Mouse (Mus musculus) urinary bladder, adult 2 months (tissue): ENCODE measurements around the gene Cyp17a1. TPM values are rescaled to one million over a fixed set of nuclear protein-coding genes. Genes with fewer than 3 reads are reported as not detected.

ENCODE experiments used
- DNase-seq: peaks from one replicate; pipeline ENCODE4 v3.0.0; 2022; ENCODE audit warnings: low spot score
- polyA plus RNA-seq: library from polyadenylated mRNA; depleted of rRNA; stranded (reverse); fragments of >200 nt; gene quantifications from 2 replicates; pipeline ENCODE4 v1.2.3, GENCODE M21; 2012

Gene Cyp17a1
- polyA plus RNA-seq, 1 experiment = not detected

DNA sequence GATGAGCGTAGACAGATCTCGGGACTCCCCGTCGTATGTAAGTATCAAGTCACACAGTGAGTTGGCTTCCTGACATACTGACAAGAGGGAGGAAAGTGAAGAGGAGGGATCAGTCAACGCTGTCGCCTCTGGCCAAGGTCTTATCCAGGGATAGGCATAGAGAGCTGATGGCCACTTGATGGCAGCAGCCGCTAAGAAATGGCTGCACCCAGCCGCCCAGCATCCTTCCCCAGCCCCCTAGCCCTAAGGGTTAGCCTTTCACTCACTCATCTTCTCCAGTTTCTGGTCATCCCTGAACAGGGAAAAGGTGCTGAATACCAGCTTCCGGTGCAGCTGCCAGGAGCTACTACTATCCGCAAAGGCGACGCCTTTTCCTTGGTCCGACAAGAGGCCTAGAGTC, 2.3 kb downstream of the Cyp17a1 start:
- peak; percentile 45 for DNase-seq

DNA sequence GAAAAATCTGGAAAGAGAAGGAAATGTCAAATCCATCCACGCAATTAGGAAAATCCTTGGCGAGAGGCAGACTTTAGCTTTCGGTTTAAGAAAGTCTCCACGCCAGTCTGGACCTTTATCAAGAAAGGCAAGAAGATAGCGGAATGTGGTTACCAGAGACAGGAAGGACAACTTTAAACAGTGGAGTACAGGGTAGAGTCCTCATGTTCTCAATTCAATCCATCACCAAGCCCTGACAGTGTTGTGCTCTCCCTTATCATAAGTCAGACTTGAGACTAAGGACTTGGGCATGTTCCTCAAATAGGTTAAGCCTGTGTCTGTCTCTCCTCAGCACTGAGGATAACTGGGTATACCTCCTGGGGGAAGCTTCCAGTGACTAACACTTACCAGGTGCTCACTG, 3.2 kb downstream of the Cyp17a1 start:
- no peak for DNase-seq

DNA sequence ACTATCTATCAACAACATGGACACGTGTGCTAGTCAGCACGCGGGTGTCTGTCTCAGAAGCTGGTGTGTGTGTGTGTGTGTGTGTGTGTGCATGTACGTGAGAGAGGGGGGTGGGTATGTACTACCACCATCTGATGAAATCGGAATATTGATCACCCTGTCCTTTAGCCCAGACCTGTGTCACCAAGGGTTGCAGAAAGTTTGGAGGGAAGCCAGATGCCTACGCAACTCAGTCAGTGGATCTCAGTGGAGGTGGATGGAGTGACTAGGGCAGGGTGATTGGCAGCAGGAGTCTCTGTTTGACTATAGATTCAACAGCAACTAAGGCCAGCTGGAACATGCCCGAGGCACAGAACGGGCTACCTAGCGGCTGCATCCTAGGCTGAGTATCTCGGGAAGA, 4.7 kb downstream of the Cyp17a1 start:
- DNase-seq = no peak

DNA sequence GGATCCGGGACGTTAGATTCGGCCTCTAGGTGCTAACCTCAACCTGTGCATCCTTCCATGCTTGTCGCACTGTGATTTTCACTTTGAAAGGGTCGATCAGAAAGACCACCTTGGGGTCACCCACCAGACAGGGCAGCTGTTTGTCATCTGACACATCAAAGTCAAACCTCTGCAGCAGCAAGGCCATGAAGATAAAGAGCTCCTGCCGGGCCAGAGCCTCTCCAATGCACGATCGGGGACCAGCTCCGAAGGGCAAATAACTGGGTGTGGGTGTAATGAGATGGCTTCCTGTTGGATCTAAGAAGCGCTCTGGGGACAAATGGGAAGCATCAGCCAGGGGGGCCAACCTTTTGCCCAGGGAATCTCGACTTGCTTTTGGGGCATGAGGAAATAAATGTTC, 5.7 kb downstream of the Cyp17a1 start:
- no peak for DNase-seq

DNA sequence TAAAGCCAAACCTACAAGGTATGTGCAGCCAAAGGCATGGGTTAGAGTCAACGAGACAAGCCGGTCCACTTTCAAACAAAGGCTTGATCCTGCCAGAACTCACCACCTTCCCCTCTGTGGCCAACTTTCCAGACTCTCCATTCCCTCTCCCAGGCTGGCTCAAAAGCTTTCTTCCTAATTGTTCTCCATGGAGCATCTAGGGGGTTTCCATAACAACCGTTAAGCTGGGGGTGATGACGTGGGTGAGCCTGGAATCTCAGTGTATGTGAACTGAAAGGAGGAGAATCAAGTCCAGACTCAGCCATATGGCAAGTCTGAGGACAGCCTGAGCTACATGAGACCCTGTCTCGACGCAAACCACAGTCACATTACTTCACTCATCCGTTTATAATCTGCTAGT, 7.5 kb downstream of the Cyp17a1 start:
- no peak for DNase-seq

DNA sequence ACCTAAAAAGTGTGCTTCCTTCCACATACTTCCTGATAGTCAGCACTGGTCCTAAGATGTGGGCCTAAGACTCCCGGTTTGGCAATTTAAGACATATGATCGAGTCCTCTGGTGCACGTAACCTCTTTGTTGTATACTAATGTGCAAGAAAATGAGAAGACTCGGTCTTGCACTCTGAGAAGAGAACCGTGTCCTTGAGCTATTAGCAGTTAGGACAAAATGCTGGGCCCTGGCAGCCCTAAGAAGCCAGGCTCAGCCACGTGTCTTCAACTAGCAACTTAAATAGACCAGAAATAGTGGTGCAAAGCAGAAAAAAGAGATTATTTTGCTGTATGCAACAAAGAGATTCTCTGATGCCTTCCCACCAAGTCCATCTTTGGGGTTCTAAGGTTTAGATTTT, 10.2 kb downstream of the Cyp17a1 start:
- no peak for DNase-seq

DNA sequence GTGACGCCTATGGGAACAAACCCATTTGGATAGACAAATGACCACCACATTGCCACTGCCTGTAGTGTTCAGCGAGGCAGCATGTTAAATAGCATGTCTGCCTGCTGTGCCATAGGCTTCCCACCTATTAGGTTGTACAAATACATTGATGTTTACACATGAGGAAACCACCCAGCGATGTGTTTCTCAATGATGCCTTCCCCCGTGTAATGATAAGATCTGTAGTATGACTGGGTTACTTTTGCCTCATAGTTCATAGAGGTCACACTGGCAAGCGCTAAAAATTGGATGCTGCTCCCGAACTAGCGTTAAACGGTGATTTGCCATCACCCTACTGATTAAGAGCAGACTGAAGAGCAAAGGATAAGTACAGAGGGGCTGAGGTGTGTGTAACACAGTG, 10.8 kb downstream of the Cyp17a1 start:
- DNase-seq = no peak

DNA sequence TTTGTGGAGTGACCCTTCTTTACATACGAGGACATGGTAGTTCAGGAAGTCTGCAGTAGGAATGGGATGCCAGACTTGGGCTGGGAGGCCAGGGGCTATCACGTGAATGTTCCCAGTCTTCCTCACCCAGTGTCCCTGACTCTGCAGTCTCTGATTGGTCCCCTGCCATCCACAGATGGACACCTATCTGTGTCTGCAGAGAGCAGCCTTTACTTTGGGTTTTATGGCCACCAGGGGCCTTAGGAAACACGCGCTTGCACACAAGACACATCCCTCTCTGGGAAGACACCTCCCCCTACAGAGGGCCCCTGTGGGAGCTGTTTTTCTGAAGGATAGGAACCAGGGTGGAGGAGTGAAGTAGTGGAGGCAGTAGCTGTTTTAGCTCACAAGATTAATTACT, 11.5 kb downstream of the Cyp17a1 start:
- no peak for DNase-seq

DNA sequence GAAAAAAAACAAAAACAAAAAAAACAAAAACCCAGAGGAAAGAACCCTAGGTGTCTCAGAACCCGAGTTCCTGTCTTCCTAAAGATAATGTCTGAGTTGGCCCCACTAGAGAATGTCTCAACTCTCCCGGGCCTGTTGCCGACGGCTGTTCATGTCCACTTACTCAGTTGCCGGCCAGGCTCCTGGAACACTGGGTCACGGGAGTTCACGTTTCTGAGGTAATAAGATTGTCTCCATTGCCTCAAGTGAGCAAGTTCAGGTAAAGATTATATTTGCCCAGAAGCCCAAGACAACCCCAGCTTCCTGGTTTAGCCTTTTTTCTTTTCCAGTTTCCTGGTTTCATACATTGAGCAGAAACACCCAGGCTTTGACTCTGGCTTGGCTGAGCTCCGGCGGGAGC, 14.1 kb downstream of the Cyp17a1 start:
- no peak for DNase-seq

DNA sequence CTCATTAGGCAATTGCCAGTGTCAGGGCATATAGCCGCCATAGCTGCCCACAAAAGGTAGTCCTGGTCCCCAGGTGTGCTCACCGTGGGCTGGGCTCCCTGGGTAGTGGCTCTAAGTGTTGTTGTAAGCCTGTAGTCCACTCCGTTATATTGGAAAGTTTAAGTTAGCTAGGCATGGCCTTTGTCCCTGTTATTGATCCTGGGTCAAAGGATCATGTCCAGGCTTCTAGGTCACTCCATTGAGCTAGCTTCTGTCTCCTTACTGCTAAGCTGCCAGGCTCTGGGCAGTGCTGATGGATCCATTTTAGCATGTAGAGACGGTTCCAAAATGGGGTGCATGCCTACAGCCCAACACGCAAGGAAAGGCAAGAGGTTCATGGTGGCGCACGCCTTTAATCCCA, 14.6 kb downstream of the Cyp17a1 start:
- DNase-seq = no peak

DNA sequence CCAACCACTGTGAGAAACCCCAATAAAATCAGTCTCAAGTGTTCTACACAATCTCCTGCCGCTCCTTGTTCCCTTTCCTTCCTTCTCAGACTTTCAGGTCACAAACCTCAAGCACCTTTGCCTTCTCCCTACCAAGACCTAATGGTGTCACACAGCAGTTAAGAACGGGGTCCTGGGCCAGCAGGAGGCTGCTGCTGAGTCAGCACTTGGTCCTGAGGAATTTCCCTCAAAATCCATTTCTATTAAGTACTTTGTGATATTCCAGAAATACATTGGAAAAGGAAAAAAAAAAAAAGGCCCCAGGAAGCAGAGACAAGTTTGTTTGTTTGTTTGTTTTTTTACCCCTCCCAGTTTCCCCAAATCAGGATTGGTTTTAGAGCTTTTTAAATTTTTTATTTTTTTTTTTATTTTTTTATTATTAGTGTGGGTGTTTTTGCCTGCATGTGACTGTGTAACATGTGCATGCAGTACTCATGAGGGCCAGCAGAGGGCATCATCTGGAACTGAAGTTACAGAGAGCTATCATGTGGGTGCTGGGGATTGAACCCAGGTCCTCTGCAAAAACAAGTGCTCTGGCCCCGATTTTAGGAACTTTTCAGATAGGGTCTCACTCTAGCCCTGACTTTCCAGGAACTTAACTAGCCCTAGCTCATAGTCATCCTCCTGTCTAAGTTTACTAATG, 15.5 kb downstream of the Cyp17a1 start:
- no peak for DNase-seq

DNA sequence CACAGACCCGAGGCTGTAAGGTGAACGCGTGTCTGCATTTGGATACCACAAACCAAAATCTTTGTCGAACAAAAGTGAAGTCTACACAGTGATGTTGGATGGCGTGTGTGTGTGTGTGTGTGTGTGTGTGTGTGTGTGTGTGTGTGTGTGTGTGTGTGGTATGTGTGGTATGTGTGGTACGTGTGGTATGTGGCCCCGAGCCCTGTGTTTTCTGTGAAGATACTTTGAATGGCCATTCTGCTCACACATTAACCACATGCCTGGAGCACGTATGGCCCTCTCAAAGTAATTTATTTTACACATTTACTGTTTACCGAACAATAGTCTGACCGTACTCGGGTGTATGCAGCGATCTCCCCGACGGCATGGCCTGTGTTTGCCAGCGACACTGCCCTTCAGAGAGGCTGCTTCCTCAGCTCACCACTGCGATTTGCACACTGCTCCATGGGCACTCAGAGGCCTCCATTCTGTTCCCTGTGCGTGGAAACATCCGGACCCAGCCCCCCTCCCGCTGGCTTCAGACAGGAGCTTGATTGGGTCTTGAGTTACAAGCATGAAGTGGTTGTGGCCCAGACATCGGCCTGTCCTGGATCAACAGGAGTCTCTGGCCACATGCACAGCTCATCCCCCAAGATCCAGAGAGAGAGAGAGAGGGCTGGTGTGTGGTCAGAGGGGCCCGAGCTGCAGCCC, 16.7 kb downstream of the Cyp17a1 start:
- no peak for DNase-seq

DNA sequence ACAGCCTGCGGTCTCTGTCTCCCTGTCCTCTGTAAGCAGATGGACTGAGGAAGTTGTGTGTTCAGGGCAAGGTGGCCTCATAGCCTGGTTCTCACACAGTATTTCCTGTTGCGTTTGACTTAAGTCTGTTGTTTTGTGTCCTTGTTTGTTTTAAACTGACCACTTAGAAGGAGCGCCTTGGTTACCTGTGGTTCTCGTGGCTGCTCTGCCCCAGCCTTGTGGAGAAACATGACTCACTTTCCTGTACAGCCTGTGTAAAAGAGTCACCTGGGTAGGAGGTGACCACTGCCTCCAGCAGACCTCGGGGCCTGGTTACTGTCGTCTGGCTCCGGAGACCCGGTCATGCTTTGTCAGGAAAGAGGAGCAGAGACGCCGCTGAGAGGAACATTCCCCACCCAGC, 17.3 kb downstream of the Cyp17a1 start:
- DNase-seq = no peak

DNA sequence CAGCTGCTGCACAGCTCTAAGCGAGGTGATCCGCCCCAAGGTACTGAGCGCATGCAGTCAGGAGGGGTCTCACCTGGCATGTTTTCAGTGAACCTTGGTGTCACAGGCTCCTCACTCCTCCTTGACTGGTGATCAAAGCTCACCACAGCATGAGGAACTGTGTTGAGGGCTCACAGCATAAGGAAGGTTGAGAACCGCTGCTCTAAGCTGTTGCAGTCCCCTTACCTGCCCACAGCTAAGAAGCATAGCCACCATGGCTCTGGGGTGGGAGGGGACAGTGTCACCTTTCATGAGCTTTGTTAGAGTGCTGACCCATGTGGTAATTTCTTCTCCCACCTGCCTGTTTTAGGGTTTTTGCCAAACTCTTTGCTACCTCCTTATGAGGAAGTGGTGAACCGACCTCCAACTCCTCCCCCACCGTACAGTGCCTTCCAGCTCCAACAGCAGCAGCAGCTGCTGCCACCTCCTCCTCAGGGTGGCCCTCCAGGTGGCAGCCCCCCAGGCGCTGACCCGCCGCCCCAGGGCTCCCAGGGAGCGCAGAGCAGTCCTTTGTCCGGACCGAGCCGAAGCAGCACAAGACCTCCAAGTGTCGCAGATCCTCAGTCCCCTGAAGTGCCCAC, 19.2 kb downstream of the Cyp17a1 start:
- no peak for DNase-seq

DNA sequence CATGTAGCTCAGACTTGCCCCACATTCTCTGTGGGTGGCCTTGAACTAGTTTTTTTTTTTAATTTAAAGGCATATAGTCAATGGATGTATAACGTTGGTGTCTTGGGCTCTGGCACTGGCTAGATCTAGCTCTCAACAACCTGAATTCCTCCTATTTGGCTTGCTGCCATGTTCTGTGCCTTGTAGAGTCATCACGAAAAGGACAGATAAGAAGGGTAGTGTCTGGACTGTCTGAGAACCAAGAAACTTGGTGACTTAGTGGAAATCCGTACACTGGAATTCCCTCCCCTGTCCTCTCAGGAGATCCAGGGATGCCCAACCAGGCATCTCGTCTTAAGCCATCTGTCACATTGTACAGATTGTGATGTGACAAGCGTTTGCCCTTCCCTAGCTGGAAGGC, 19.8 kb downstream of the Cyp17a1 start:
- no peak for DNase-seq

DNA sequence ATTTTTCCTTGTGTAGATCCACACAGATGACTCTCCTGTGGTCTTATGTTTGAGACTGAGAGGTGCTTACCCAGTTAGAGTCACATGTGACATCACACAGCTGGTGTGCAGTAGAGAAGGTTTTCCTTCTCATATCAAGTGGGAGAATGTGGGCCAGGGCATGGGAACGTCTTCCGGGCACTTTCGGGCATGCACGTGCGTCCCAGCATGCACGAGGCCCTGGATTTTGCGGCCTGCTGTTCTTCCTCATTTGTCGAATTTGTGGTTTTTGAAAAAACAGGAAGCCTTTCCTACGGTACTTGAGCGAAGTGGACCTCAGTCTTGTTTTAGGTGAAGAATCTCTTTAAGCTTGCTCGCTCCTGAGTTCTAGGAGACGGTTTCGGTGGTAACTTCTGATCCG, 24.4 kb downstream of the Cyp17a1 start:
- no peak for DNase-seq

DNA sequence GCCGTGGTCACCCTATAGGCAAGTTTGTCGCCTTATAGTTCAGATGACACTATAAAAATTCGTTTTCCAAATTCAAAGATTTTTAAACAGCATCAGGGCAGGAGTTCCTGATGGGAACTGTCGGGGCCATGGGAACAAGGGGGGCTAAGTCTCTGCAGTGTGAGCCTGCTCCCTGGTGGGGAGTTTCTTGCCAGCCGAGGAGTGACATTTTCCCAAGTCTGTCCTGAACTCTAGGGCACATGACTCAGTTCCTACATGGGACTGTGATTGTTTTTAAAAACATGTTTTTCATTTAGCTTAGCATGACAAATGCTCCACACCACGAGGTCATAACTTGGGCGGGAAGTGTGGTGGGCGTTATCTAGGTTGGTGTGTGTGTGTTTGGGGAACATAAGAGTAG, 25.1 kb downstream of the Cyp17a1 start:
- no peak for DNase-seq

DNA sequence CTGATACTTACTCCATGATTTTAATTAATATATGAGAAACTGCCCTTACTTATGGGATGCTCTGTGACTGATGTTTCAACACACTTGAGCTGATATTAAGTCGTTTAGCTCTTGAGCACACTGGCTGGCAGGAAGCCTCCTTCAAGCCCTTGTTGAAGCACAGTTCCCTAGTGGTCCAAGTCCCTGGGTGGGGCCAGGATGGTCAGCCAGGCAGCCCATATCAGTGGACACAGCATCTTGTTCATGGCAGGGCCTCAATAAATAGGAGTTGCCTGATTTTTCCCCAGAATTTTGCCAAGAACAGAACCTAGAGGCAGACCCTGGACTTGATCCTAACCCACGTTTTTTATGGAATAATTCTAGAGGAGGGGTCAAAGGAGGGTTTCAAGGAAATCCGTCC, 25.7 kb downstream of the Cyp17a1 start:
- DNase-seq = no peak

DNA sequence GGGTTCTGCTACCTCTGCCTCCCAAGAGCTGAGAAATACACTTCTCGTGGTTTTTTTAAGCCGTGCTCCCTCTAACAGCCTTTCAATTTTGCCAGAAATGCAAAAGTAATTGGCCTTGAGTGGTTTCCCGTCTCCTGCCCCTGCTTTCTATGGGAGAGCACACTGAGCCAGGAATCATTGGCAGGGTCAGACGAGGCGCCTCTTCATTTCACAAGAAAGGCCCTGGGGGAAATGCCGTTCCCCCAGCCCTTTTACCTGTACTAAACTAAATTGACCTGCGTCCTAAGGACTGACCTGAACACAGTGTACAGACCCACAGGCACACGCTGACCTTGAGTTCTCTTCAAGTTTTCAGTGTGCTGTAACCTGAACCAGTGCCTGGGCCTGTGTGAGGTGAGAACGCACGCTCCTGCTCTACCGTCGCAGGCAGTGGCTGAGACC, 26.9 kb downstream of the Cyp17a1 start:
- DNase-seq = no peak

DNA sequence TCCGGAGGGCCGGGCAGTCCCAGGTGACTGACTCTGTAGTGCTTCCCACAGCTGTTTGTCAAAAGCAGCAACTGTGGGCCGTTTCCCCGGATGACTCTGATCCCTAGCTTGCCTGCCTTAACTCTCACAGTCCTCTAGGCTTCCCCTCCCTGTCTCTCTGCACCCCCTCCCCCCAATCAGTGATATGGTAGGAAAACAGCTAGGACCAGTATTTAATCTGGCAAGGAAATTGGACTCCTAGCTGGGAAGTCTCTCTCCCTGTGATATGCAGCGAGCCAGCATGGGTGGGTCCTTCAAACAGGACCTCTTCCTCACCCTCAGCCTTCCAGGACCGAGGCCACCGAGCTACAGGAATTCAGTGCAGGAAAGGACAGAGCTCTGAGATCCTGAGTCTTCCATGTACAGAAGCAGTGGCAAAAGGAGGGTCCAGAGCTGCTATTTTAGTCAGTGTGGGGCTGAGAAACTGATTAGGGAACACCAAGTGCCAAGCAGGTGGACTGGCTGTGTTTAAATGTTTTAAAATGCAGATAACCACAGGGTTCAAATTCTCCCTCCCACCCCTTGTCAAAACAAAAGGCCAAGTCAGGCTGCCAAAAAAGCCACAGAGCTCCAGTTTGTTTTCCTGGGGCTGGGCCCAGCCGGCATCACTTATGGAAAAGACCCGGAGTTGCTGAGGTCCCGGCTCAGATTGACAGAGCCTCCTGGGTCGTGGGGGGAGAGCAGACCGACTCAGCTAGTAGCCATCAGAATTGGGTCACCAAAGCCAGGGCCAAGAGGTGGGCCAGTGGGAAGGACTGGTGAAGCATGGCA, 28.0 kb downstream of the Cyp17a1 start:
- DNase-seq = no peak

DNA sequence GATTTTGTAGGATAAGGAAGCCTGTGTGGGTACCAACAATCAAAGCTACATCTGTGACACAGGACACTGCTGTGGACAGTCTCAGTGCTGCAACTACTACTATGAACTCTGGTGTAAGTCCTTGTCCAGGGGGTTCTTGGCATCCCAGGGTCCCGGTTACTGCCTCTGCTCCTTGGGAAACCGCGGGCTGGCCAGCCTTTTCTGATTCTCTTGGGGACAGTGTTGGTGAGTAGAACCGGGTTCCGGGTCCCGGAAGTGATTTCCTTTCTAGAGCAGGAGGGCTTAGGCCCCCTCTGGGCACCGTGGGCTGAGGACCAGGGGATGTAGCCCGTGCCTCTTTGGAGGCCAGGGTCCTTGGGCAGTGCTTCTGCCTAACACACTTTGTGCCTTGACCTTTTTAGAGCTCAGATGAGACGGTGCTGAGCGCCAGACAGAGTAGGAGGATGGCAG, 28.6 kb downstream of the Cyp17a1 start:
- no peak for DNase-seq

DNA sequence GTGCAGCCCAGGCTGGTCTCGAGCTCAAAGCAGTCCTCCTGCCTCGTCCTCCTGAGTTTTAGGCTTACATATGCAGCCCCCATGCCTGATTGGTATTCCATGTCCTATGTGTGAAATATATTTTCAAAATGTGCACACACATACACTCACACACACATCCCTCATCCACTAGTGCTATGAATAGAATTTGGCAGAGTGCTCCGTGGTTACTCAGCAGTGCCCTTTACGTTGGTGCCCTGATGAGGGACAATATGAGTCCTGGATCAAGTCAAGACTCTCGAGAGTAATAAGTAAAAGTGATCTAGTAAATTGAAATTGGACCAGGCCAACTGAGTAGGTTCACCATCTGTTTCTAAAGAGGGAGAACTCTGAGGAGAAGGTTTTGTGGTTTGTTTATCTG, 29.7 kb downstream of the Cyp17a1 start:
- DNase-seq = no peak
